Mouse (Mus musculus) left cerebral cortex, adult 11 months (tissue): ENCODE measurements around the gene 4921504E06Rik.

Source experiments
- DNase-seq: peaks from one replicate; pipeline ENCODE4 v3.0.0; 2022; ENCODE audit warnings: low spot score

4921504E06Rik gene

GRCm38 (mm10) chr2:19553821-19554592 is at the start of gene 4921504E06Rik:
4921504E06Rik (minus strand) TSS chr2:19553914.
- peak; percentile 87 for DNase-seq

- DNase-seq = no peak
These were observed 47.7 kb upstream of the 4921504E06Rik start for GRCm38 (mm10) chr2:19601386-19601925.

- DNase-seq = no peak
These were observed 47.1 kb upstream of the 4921504E06Rik start for GRCm38 (mm10) chr2:19600860-19601259.

GRCm38 (mm10) chr2:19599801-19600200 is 46.1 kb upstream of the 4921504E06Rik start:
- DNase-seq = no peak

GRCm38 (mm10) chr2:19596988-19597387 is 43.3 kb upstream of the 4921504E06Rik start:
- no peak for DNase-seq

- DNase-seq = no peak
These were observed 42.7 kb upstream of the 4921504E06Rik start for GRCm38 (mm10) chr2:19596426-19596825.

- no peak for DNase-seq
These were observed 41.1 kb upstream of the 4921504E06Rik start for GRCm38 (mm10) chr2:19594856-19595255.

GRCm38 (mm10) chr2:19579846-19580245 is 26.1 kb upstream of the 4921504E06Rik start:
- no peak for DNase-seq

GRCm38 (mm10) chr2:19579180-19579579 is 25.5 kb upstream of the 4921504E06Rik start:
- DNase-seq = no peak

- DNase-seq = no peak
These were observed 8.6 kb upstream of the 4921504E06Rik start for GRCm38 (mm10) chr2:19562114-19562829.

GRCm38 (mm10) chr2:19560654-19561053 is 6.9 kb upstream of the 4921504E06Rik start:
- no peak for DNase-seq

GRCm38 (mm10) chr2:19560071-19560470 is 6.4 kb upstream of the 4921504E06Rik start:
- DNase-seq = no peak

GRCm38 (mm10) chr2:19551396-19551795 is 2.3 kb downstream of the 4921504E06Rik start:
- no peak for DNase-seq

GRCm38 (mm10) chr2:19540906-19541305 is 12.8 kb downstream of the 4921504E06Rik start:
- no peak for DNase-seq

GRCm38 (mm10) chr2:19529428-19529827 is 24.3 kb downstream of the 4921504E06Rik start:
- no peak for DNase-seq

GRCm38 (mm10) chr2:19528797-19529196 is 24.9 kb downstream of the 4921504E06Rik start:
- DNase-seq = no peak

GRCm38 (mm10) chr2:19524071-19524470 is 29.6 kb downstream of the 4921504E06Rik start:
- DNase-seq = no peak

GRCm38 (mm10) chr2:19521662-19522061 is 32.1 kb downstream of the 4921504E06Rik start:
- peak; percentile 12 for DNase-seq

- DNase-seq = no peak
These were observed 33.1 kb downstream of the 4921504E06Rik start for GRCm38 (mm10) chr2:19520617-19521016.

- peak; percentile 57 for DNase-seq
These were observed 33.9 kb downstream of the 4921504E06Rik start for GRCm38 (mm10) chr2:19519768-19520167.

- DNase-seq = no peak
These were observed 35.8 kb downstream of the 4921504E06Rik start for GRCm38 (mm10) chr2:19517952-19518351.

- no peak for DNase-seq
These were observed 41.3 kb downstream of the 4921504E06Rik start for GRCm38 (mm10) chr2:19512381-19512780.

GRCm38 (mm10) chr2:19511032-19511431 is 42.7 kb downstream of the 4921504E06Rik start:
- no peak for DNase-seq
